Mouse (Mus musculus) thymus, postnatal 25 days (tissue): ENCODE results near the gene Schip1.
A peak's percentile ranks its signal among the peaks of the same experiment; 100 is the strongest.

Experiments used
- DNase-seq: peaks from one replicate; pipeline ENCODE4 v3.0.0; 2022

Schip1 gene

DNA sequence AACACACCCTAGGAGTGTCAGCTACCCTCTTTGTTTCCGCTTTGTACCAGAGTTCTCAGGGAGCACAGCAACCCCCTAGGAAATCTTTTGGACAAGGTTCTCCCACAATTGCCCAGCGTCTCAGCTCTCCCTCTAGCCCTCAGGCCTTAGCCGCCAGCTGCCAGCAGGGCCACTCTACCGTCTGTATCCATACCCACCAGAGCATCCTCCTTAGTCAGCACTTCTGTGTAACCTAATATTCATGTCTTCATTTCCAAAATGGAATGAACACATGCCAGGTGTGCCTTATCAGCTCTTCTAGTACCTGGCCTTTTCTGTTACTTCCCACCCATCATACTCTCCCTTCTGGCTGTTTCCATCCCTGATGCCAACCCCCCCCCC, 501.1 kb downstream of the Schip1 start:
- no peak for DNase-seq

DNA sequence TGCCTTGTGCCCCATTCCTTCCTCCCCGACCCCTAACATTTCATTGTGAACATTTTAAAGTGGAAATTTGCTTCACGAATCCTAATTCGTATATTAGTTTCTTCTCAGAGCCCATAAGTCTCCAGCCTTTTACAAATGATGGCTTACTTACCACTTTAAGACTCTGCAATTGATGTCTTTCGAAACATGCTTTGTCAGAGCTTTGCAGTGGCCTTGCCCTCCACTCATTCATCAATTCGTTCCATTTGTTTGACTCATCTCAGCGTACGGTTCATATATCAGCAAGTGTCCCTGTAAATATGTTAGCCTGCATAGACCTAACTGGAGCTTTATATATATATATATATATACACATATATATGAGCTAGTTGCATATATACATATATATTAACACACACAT, 503.0 kb downstream of the Schip1 start:
- DNase-seq: no peak

DNA sequence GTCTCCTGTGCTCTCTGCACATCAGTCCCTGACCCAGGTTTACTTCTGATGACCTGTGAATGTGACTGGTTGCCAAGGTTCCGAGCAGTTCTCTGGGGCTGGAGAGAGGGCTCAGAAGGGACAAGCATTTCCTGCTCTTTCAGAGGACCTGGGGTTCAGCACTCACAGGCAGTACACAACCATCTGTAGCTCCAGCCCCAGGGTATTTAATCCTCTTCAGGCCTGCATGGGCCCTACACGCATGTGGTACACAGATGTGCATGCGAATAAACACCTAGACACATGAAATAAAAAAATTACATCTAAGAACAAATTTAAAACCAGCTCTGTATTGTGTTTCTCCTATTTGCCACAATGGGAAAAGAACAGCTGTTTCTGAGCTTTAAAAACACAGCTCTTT, 503.5 kb downstream of the Schip1 start:
- DNase-seq: no peak

DNA sequence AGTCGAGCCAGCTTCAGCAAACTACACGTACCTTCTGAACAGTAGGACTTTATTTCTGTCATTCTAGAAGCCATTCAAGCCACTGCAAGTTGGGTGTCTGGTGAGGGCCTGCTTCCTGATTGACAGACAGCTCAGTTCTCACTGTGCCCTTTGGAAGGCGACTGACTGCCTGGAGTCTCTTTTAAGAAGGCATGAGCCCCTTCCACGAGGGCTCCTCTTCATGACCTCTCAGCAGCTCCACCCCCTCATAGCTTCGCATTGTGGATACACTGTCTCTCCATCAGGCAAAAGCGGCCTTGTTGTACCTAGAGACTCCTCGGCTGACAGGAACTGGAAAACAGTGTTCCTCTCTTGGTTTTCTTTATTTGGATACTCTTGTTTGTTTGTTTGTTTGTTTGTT, 504.1 kb downstream of the Schip1 start:
- no peak for DNase-seq

DNA sequence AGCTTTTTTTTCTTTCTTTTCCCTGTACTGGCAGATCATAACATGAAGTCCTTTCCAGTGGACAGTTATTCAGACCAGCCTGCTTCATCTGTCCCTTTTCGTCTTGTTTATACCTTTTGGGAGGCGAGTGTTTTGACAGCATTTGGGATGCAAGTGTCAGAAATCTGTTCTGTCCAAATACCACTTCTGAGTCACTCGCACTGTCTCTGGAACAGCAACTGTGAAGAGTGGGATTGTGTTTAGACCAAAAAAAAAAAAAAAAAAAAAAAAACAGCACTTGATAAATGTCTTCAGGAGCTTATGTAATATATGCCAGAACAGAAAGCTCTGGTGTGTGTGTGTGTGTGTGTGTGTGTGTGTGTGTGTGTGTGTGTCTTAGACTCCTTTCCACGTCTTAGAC, 505.7 kb downstream of the Schip1 start:
- DNase-seq: no peak

DNA sequence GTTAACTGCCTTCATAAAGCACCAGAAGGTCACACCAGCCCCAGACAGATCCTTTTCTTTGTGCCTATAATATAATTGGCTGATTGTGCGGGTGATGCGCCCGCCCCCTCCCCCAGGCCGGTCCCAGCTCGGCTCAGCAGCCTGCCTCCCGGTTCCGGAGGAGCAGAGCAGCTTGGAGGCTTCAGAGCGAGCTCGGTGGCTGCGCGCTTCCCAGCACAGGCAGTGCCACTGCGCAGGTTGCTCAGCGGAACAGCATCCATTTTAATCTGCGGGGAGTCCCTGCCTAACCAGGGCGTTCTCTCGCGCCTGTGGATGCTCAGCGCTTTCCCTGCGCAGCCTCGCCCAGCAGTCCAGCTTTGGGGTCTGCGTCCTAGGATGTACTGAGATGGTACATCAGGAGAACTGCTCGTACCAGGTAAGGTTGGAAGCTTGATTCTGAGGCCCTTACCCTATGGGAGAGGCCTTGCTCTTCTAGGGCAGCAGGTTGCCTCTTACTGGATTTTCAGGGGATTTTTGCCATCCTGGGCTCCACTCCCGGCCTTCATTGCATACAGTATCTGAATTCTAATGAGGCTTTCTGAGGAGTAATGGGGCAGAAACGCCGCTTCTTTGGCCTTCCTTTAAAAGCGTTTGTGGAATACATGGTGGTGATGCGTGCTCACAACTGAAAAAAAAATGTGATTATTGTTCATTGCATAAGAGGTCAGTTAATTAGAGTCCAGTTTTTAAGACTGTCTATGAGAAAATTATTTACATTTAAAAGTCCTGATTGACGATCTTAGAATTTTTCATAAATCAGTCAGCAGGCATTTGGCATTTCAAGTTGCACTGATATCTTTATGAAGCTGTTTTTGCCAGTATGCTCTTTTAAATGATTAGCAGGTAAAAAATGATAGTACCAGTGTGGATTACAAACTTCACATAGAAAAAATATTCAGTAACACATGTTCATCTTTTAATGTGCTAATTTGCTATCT, 507.9 kb downstream of the Schip1 start:
- no peak for DNase-seq

DNA sequence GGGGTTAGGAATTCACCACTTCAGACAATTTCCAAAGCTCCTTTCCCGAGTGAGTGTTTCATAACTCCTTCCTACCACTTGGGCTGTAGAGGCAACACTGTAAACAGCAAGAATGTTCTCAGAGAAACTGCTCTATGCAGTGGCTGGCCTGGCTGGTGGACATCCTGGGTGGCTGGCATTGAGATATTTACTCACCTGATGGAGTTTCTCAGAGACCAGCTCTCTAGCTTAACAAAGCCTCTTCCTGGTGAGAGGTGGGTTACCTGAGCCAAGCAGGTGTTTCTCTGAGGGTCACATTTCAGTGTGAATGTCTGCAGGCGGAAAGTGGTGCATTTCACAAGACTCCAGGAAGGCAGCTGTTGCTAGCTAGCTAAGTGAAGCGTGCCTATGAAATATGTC, 508.6 kb downstream of the Schip1 start:
- DNase-seq: no peak

DNA sequence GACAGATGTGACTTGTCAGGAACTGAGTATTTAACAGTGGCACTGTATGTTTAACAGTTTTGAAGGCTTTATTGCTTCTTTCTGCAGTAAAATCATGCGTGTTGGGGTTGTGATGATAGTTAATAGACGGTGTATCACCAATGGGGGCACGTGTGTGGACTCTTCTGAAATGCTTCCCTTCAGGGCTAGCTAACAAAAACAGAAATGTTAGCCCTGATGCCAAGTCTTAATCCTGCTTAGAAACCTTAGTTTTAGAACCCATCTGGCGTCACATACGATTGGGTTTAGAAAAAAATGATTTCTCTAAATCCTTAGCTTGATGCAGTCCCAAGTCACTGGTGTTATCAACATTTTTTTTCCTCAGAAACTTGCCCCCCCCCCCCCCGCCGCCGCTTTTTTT, 509.5 kb downstream of the Schip1 start:
- no peak for DNase-seq

DNA sequence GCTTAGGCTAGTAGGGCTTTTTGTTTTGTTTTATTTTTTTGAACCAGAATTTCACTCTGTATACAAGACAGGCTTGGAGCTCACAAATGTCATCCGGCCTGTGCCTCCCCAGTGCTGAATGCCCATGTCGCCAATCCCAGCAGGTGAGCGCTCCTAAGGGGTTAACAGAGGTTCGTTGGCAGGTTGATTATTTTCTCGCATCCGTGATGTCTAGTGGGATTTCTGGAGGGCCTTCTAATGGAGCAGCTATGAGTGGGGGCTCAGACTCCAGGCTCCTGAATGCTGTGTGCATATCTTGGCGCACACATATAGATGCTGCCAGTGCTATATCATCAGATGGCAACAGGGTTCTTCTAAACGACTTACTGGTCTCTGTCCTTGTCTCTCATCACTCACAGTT, 510.0 kb downstream of the Schip1 start:
- no peak for DNase-seq

DNA sequence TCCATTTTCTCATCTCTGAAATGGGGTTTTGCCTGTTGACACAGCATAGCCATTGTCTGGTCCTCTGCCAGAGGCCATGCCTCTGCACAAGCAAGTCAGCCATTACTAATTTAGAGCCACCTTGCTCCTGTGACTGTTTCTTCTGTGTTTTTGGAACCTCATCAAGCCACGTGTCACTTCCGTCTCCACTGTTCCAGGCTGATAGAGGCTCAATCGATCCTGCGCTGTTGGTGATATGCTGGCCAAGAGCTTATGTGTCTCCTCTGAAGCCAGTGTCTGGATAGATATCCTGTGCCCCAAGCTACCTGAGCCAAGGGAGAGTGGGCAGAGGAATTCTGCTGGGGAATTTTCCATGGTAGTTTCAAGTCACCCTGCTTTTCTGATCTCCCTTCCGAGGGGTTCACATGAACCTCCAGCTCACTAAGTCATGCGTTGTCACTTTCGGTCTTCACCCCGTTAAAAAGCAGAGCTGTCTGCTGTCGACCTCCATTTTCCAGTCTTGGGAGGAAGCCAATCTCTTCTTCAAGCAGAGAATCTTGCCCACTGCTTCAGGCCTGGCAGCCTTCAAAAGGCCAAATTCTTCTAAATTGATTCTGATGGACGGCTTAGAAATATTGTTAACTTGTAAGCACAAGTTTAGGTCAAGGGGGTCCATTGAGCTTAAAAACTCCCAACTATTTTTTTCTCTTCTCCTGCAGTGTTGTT, 511.2 kb downstream of the Schip1 start:
- DNase-seq: no peak

DNA sequence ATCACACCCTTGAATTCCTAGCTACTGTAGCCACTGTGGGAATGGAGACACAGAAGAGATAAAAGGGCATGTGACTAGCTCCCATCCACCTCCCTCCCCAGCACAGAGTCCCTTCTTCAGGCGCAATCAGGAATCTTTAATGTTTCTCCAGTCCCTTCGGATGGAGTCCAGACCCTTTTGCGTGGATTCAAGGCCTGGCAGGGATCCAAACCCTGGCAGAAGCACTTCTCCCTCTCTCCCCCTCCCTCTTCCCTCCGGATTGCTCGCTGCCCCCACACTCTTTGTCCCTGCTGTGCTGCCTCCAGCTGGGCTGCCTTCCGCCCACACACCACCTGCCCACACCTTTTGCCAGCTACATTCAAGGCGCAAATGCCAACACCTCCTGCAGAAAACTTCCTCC, 511.8 kb downstream of the Schip1 start:
- no peak for DNase-seq

DNA sequence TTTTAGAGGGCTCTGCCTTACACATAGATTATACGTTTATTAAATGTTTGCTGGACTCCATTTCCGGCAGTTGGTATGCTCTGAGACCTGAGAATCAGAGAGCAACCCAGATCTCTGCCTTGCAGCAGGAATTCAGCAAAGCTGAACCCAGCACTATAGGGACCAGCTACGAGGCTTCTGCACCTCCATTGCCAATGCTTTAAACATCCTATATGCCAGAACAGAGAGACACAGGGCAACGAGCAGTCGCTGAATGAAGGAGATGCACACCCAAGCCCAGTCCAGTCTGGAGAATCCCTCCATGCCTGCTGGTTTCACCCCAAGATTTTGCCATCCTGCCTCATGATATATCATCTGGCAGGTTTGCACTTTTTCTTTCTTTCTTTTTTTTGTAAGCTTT, 512.3 kb downstream of the Schip1 start:
- no peak for DNase-seq

DNA sequence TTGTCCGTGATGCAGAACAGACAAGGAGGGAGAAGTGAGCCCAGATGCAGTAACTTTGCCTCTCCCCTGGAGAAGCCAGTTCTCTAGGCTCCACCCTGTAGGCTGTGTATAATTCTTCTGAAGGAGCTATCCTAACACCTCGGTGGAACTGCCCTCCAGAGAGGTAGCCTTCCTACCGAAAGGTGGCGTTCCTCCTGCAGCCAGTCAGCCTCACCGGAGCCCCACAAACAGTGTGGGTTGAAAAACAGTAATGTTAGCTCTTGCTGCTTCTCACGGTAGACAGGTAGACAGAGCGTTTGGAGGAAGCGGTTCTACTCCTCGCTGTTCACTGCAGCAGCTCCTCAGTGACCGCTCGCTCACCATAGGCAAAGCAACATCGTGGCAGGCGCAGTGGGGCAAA, 517.0 kb downstream of the Schip1 start:
- no peak for DNase-seq

DNA sequence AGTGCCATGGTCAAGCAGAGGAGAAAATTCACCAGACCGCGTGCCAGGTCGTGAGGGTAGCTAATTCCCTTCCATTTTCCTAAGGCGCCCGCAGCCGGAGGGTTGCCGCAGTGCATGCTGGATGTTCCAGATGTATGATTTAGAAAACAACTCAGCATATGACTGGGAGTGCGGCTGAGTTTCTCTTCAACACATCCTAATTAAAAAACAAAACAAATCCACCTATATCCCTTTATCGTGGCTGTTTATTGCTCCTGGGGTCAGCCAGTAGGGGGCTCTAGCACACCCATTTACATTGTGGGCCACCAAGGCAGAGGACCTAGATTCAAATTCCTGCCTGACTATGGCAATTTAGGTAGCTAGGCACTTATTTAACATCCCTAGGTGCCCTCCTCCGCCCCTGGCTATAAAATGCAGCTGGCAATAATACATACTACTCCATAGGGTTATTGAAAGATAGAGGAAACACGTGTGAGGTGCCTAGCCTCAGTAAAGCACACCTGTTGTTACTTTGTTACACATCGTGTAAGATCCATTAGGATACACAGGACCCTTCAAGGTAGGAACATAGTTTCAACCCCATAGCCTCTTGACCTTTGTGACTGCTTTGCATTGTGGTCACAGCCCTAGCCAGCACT, 517.6 kb downstream of the Schip1 start:
- DNase-seq: peak; percentile 9

DNA sequence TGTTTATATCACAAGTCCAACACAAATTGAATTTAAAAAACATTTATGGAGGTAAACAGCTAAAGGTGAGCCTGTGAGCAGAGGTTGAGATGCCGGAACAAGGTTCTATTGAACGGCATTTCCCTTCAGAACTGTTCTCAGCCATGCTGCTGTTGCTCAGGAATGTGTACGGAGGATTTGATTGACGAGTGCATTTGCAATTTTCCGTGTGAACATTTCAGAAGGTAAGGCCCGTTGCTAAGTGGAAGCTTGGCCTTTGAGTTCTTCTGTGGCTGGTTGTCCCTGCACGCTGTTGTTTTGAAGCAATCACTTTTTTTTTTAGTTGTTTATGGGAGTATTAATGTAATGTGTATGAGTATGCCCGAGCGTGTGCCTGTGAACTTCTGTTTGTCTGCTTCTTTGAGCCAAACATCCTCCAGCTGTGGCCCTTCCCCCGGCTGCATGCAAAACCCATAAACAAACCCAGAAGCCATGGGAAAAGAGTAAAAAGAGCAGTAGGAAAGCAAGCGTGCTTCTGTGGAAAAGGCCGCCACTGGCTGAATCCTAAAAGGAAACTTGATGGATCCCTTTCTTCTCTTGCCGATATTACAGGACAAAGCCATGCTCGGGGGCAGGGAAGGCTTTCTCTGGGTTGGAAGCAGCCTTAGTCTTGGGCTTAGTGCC, 518.6 kb downstream of the Schip1 start:
- no peak for DNase-seq

DNA sequence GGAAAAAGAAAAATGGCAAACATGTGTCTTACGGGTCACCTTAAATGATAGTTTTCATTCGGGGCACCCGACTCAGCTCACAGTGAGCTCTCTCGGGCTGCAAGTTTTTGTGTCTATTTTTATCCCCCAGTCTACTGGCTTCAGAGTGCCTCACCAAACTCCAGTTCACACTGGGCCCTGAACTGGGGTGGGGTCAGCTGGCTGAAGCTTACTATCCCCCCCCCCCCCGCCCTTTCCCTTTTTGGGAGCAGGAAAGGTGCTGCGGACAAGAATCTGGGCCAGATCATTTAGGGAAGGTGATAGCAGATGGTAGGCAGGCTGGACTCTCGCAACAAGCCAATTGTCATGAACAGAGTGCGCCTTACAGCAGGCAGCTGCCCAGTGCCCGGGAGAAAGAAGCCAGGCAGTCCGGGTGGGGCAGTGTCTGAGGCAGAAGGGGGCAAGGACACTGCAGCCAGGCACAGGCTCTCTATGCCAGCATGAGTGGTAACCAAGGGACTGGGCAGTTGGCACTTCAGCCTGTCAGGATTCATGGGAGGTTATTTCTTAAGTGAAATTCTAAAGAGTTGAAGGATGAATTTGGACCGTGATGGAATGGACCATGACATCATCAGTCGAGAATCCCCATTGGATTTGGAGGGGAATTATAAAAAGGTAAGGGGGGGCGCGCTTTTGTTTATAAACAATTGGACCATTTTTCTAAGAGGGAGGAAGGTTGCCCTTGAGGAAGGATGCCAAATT, 519.3 kb downstream of the Schip1 start:
- DNase-seq: no peak

DNA sequence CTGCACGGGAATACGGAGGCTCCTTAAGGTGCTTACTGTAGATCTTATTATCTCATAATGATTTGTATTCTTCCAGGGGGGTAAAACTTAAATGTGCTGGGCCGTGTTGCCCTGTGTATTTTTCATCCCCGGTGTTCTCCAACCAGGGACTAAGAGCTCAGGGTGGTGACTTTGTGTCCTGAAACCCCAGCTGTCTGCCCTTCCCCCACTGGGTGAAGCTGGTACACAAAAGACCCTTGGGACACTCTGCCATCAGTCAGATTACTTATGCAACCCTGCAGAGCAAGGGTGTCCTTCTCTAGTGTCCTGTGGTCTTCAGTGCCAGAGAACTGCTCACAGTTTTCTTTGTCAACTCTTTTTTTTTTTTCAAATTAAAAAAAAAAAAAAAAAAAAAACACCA, 520.6 kb downstream of the Schip1 start:
- DNase-seq: no peak

DNA sequence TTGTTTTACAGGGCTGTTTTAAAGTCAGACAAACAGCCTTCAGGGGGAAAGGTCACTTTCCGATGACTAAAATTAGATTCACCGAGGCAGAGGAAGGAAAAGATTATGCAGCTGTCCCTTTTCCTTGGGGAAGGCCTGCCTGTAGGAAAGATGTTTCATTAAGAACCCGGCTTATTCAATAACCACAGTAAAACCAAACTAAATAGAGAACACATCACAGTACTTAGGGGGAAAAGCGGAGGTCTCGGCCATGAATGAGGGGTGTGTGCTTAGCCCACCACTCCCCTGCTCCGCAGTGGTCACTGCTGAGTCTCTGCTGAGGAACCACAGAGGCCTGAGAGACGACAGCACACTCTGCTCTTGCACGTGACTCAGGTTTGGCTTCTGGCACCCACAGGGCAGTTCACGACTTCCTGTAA, 522.1 kb downstream of the Schip1 start:
- no peak for DNase-seq

DNA sequence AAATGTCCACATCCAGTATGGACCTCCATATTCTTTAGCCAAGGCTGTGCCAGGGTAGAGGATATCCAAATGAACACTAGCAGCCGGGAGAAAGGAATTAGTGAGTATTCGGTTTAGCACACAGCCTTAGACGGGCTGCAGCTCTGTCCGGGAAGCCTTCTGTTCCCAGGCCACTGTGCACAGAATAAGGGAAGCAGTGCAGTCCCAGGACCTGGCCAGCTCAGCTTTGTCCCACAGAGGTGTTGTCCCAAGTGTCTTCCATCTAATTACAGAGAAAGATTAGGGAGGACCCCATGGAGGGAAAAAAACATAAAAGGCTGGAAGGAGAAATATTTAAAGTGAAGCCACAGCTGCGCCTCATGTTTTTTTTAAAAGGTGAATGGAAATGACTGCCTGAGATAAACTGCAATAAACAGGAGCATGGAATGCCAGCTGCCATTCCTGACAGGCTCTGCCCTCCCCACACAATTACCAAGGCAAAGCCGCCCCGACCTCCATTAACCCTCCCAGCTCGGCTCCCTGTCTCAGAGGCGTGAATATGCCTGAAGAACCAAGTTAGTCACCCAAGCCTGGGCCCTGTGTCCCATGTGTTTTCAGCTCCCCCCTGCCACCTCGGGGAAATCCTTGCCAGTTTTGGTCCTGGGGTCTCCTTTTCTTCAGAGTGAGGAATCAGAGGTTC, 523.1 kb downstream of the Schip1 start:
- no peak for DNase-seq

DNA sequence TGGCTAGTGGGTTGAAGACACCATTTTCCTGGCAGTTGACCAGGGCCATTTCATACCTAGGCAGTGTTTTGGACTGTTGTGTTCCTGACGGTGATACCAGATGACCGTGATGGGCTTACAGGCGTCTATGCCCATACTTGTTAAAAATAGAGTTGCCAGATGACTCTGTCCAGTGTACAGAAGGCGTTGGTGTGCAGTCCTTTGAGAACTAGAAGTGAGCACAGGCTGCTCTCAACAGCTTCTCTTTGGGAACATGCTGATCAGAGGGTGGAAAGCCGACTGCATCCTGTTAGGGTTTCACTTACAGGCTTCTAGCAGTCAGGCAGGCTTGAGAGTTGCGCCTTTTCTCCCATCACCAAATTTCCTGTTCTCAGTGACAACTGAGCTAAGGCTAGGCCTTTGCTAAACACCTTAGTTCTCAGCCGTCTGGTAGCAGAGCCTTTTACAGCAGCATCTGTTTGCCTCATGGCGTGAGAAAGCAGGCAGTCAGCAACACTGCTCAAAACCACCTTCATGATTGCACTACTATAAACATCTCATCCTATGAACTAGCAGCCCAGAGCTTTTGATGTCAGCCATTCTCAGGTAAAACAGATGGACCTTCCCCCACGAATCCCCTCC, 524.7 kb downstream of the Schip1 start:
- DNase-seq: no peak

DNA sequence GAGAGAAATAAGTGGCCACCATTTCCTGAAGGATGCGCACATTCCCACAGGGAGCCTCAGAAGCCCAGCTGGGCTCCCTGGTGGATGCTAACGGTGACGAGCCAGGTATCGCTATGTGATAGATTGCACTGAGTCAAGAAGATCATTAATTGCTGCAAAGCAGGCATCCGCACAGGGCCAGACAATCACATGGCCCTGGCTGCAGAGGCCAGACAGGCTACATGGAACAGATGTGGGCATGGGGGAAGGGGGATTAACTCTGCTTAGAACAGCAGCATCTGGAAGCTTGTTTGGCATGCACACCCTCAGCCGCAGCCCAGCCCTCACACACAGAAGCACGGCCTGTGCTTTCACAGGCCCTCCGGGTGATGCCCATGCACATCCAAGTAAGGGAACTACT, 525.8 kb downstream of the Schip1 start:
- DNase-seq: no peak

DNA sequence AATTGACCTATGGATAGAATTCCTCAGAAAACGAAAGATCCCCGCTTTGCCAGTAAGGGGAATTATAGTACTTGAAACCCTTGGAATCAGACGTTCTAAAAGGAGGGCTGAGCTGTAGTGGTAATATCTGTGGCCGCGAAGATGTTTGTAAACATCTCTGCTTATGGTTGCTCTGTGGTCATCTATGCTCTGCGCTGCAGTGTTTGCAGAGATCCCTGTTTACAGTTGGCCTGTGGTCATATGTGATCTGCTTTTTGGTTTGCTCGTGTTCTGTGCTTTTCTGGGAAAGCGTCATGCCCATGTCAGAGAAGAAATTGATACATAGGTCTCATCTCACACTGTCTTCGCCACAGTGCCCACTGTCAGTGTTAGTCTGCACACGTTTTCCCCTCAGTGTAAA, 528.0 kb downstream of the Schip1 start:
- no peak for DNase-seq
